Mouse (Mus musculus) neural tube, embryonic 14.5 days (tissue): Measurements from ENCODE around the gene Vps4a. TPM values are rescaled to one million over a fixed set of nuclear protein-coding genes. Genes with fewer than 3 reads are reported as not detected.
"Not testable (repeated sequence)": the region's sequence is repeated elsewhere in the genome, so short reads cannot be mapped to it uniquely, and the experiment has no call there.

Experiments
- ATAC-seq: fragments of 200-750 bp; cut with Nextera tagmentation; 2 replicates; pipeline ENCODE4 v1.8.0; 2017; ENCODE audit warnings: low read depth, mild to moderate bottlenecking, moderate TSS enrichment, moderate library complexity
- H3K27ac ChIP-seq: fragments of 300-500 bp; sonication (generic); 2 replicates; pipeline ENCODE4 v1.5.1; 2014; ENCODE audit warnings: low read depth, mild to moderate bottlenecking, control low read depth, low read length, moderate library complexity, mixed read lengths
- H3K27me3 ChIP-seq: fragments of 300-500 bp; sonication (generic); 2 replicates; pipeline ENCODE4 v1.6.1; 2014; ENCODE audit warnings: low read length; ENCODE audit not compliant: control insufficient read depth, insufficient read depth
- H3K36me3 ChIP-seq: fragments of 300-500 bp; sonication (generic); 2 replicates; pipeline ENCODE4 v1.6.1; 2014; ENCODE audit warnings: low read length, mixed read lengths; ENCODE audit not compliant: control insufficient read depth, insufficient read depth
- H3K4me1 ChIP-seq: fragments of 300-500 bp; sonication (generic); 2 replicates; pipeline ENCODE4 v1.6.1; 2014; ENCODE audit warnings: low read length; ENCODE audit not compliant: control insufficient read depth, insufficient read depth
- H3K4me2 ChIP-seq: fragments of 300-500 bp; sonication (generic); 2 replicates; pipeline ENCODE4 v1.6.1; 2014; ENCODE audit warnings: mild to moderate bottlenecking, low read depth, low read length, control low read depth
- H3K4me3 ChIP-seq: fragments of 300-500 bp; sonication (generic); 2 replicates; pipeline ENCODE4 v1.5.1; 2014; ENCODE audit warnings: low read depth, low read length, control low read depth, mixed read lengths
- H3K9ac ChIP-seq: fragments of 300-500 bp; sonication (generic); replicated peaks from 2 replicates; pipeline ENCODE4 v1.6.1; 2014; ENCODE audit warnings: low read depth, mild to moderate bottlenecking, control low read depth, low read length, mixed read lengths
- H3K9me3 ChIP-seq: fragments of 300-500 bp; sonication (generic); 2 replicates; pipeline ENCODE4 v1.6.1; 2016; ENCODE audit warnings: low read length; ENCODE audit not compliant: control insufficient read depth
- WGBS: fragments of 180-500 bp; shearing (Covaris S2); extraction: QIAGEN DNeasy Blood & Tissue Kit; methylation state at CpG from one replicate; pipeline ENCODE4 v1.1.7; 2014; 5-methylcytosine and 5-hydroxymethylcytosine counted together
- polyA plus RNA-seq: library from polyadenylated mRNA; unstranded; fragments of >200 nt; fragmentation: Nextera tagmentation; extraction: Ambion mirVana; gene quantifications from 2 replicates; pipeline ENCODE4 v1.2.1, GENCODE M21; 2014

The Vps4a gene
- polyA plus RNA-seq, 1 experiment from 2014 or later, result 155 TPM

- Histone ChIP-seq H3K4me2 (no peak overlapping the region), H3K27ac (no peak overlapping the region), H3K4me3 (no peak overlapping the region), H3K36me3 (peaks cover 8% of the 10 kb centered on the region; the same call in 1 of the 2 replicates), H3K27me3 (no peaks in the 10 kb centered on the region), H3K9ac (no peak overlapping the region), H3K4me1 (no peaks in the 10 kb centered on the region), H3K9me3 (no peaks in the 10 kb centered on the region)
- WGBS, result 91% methylated on average over 3 of the region's 3 CpGs
- ATAC-seq, result no peak
Observed at GRCm38 (mm10) chr8:107007795-107008194, 23.2 kb upstream of the Vps4a start.

DNA sequence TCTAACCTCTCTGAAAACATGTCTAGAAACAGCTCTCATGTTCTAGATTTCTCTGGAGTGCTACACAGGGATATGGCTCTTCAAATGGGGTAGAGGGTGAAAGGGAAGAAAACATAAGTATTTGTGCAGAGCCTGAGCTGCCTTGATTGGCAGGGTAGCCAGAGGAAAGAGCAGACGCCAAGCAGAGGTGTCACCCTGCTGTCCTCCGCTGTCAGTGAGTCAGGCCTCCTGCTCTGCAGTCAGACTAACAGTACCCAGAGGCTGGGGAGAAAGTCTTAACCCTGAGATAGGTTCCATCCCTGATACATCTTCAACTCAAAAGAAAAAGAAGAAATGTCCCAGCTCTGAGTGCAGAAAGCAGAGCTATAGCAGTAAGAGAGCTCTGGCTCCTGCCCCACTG lies 18.4 kb upstream of the Vps4a start:
- no peaks in the 10 kb centered on the region for H3K4me1 ChIP-seq
- peaks cover 8% of the 10 kb centered on the region for H3K36me3 ChIP-seq
- no peak overlapping the region for H3K27ac ChIP-seq
- WGBS, result 90% methylated on average over 2 of the region's 2 CpGs
- no peaks in the 10 kb centered on the region for H3K27me3 ChIP-seq
- no peak for ATAC-seq
- no peak overlapping the region for H3K4me2 ChIP-seq
- no peak overlapping the region for H3K4me3 ChIP-seq
- no peak overlapping the region for H3K9ac ChIP-seq
- no peaks in the 10 kb centered on the region for H3K9me3 ChIP-seq

- H3K9ac ChIP-seq, result no peak overlapping the region
- no peak for ATAC-seq
- no peak overlapping the region for H3K4me3 ChIP-seq
- no peak overlapping the region for H3K27ac ChIP-seq
- 95% methylated on average over 1 of the region's 1 CpGs for WGBS
- H3K4me1 ChIP-seq, result no peaks in the 10 kb centered on the region
- no peaks in the 10 kb centered on the region for H3K9me3 ChIP-seq
- H3K36me3 ChIP-seq, result peaks cover 8% of the 10 kb centered on the region
- H3K4me2 ChIP-seq, result no peak overlapping the region
- no peaks in the 10 kb centered on the region for H3K27me3 ChIP-seq
Observed at GRCm38 (mm10) chr8:107014915-107015314, 16.1 kb upstream of the Vps4a start.

GRCm38 (mm10) chr8:107023479-107023878 lies 7.5 kb upstream of the Vps4a start:
- ATAC-seq, result no peak
- H3K4me3 ChIP-seq, result no peak overlapping the region
- no peak overlapping the region for H3K4me2 ChIP-seq
- H3K9me3 ChIP-seq, result no peaks in the 10 kb centered on the region
- no peak overlapping the region for H3K27ac ChIP-seq
- WGBS, result 91% methylated on average over 8 of the region's 8 CpGs
- no peaks in the 10 kb centered on the region for H3K27me3 ChIP-seq
- no peak overlapping the region for H3K9ac ChIP-seq
- H3K4me1 ChIP-seq, result no peaks in the 10 kb centered on the region
- no peaks in the 10 kb centered on the region for H3K36me3 ChIP-seq

- peaks cover 15% of the 10 kb centered on the region; the same call in 1 of the 2 replicates for H3K4me1 ChIP-seq
- no peak overlapping the region for H3K4me3 ChIP-seq
- no peak overlapping the region for H3K9ac ChIP-seq
- no peaks in the 10 kb centered on the region for H3K9me3 ChIP-seq
- H3K4me2 ChIP-seq, result no peak overlapping the region
- no peak overlapping the region for H3K27ac ChIP-seq
- H3K27me3 ChIP-seq, result no peaks in the 10 kb centered on the region
- 77% methylated on average over 3 of the region's 3 CpGs for WGBS
- H3K36me3 ChIP-seq, result no peaks in the 10 kb centered on the region
- ATAC-seq, result no peak
Observed at GRCm38 (mm10) chr8:107029310-107029709, 1.7 kb upstream of the Vps4a start.

DNA sequence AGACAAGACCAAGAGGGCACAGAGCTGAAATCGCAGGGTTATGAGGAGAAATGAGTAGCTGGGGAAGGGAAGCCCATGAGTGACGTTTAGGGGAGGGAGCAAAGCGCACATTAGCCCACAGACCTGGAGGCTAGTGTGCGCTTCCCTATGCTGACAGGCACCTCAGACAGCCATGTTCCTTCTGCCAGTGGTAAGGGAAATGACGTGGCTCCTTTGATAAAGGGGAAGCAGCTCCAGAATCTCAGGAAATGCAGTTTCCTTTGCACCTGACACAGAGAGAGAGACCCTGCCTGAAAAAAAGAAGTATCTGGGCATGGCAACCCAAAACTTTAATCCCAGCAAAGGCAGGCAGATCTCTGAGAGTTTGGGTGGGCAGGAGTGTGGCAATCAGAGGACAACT lies 964 bp upstream of the Vps4a start:
- Histone ChIP-seq H3K9ac (no peak overlapping the region), H3K27ac (no peak overlapping the region), H3K4me3 (no peak overlapping the region), H3K4me1 (peaks cover 15% of the 10 kb centered on the region; the same call in 1 of the 2 replicates), H3K27me3 (no peaks in the 10 kb centered on the region), H3K36me3 (no peaks in the 10 kb centered on the region), H3K9me3 (no peaks in the 10 kb centered on the region), H3K4me2 (no peak overlapping the region)
- WGBS, result 80% methylated on average over 5 of the region's 5 CpGs
- no peak for ATAC-seq

DNA sequence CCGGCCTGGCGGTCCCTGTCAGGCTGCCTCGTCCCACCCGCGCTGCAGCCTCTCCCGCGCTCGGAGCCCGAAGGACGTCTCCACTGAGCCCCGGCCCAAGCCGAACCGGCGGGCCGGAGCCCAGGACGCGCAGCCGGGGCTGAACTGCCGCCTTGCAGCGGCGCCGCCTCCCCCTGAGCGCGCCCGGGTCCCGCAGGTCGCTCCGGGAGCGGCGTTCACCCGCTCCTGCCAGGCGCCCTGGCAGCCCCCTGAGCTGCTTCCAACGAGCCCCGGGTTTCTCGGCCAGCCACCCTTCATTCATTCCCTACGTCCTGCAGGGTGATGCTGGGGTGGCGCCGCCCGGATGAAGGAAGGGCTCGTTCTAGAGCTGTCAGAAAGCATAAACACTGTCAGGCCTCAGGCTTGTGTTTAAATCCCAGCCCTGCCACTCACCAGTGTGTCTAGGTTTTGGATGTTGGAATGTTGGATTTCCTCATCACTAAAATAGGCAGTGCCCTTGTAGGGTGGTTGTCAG lies 612 bp downstream of the Vps4a start:
- H3K4me3 ChIP-seq, result peak overlapping the region; percentile 92
- no peaks in the 10 kb centered on the region for H3K9me3 ChIP-seq
- peak overlapping the region; percentile 97 for H3K9ac ChIP-seq
- peaks cover 15% of the 10 kb centered on the region; the same call in 1 of the 2 replicates for H3K4me1 ChIP-seq
- peak overlapping the region; percentile 87 for H3K4me2 ChIP-seq
- no peak; the same call in none of the 2 replicates for ATAC-seq
- no peaks in the 10 kb centered on the region for H3K27me3 ChIP-seq
- peaks cover 3% of the 10 kb centered on the region; the same call in 1 of the 2 replicates for H3K36me3 ChIP-seq
- under 1% methylated on average over 32 of the region's 40 CpGs for WGBS
- peak overlapping the region; percentile 74 for H3K27ac ChIP-seq

- not testable (repeated sequence) for H3K27ac ChIP-seq, H3K9ac ChIP-seq, ATAC-seq, H3K4me3 ChIP-seq, H3K27me3 ChIP-seq, H3K4me2 ChIP-seq, H3K9me3 ChIP-seq
- Histone ChIP-seq H3K4me1 (peaks cover 15% of the 10 kb centered on the region; the same call in 1 of the 2 replicates), H3K36me3 (peaks cover 11% of the 10 kb centered on the region)
- 97% methylated on average over 2 of the region's 2 CpGs for WGBS
Observed at GRCm38 (mm10) chr8:107033609-107034008, 2.6 kb downstream of the Vps4a start.

DNA sequence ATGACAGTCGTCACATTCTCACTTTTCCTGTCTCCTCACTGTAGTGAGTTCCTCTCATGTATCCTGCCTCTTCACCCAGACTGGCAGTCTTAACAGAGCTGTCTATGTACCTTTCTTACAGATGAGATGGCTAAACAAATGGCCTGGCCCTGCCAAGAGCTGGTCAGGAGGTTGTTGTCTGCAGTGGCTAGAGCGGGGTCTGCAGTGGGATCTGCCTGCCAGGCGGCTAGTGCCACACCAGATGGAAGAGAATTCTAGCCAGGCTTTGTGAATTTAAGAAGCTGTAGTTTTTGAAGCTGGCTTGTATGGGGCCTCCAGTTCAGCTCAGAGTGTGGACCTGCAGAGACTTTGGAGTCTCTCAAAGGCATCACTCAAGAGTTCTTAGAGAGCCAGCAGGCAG lies 4.6 kb downstream of the Vps4a start:
- ATAC-seq, result no peak
- no peak overlapping the region for H3K4me2 ChIP-seq
- H3K9ac ChIP-seq, result no peak overlapping the region
- no peak overlapping the region for H3K27ac ChIP-seq
- H3K36me3 ChIP-seq, result peaks cover 22% of the 10 kb centered on the region
- 95% methylated on average over 3 of the region's 3 CpGs for WGBS
- H3K9me3 ChIP-seq, result no peaks in the 10 kb centered on the region
- peaks cover 15% of the 10 kb centered on the region; the same call in 1 of the 2 replicates for H3K4me1 ChIP-seq
- no peak overlapping the region for H3K4me3 ChIP-seq
- no peaks in the 10 kb centered on the region for H3K27me3 ChIP-seq
